Mouse (Mus musculus) stomach, embryonic 16.5 days (tissue): ENCODE measurements around the gene Spsb2. TPM values are rescaled to one million over a fixed set of nuclear protein-coding genes. Genes with fewer than 3 reads are reported as not detected.
"Not testable (repeated sequence)": the region's sequence is repeated elsewhere in the genome, so short reads cannot be mapped to it uniquely, and the experiment has no call there.

Experiments used
- ATAC-seq: fragments of 200-750 bp; cut with Nextera tagmentation; 2 replicates; pipeline ENCODE4 v1.8.0; 2017; ENCODE audit warnings: moderate number of reproducible peaks, moderate TSS enrichment; ENCODE audit not compliant: insufficient read depth, low FRiP score
- H3K27ac ChIP-seq: fragments of 300-500 bp; sonication (generic); 2 replicates; pipeline ENCODE4 v1.5.1; 2014; ENCODE audit warnings: low read length
- H3K27me3 ChIP-seq: fragments of 300-500 bp; sonication (generic); 2 replicates; pipeline ENCODE4 v1.6.1; 2014; ENCODE audit warnings: low read length, control low read depth, mixed read lengths; ENCODE audit not compliant: control insufficient read depth, insufficient read depth
- H3K36me3 ChIP-seq: fragments of 300-500 bp; sonication (generic); 2 replicates; pipeline ENCODE4 v1.6.1; 2014; ENCODE audit warnings: low read length; ENCODE audit not compliant: control insufficient read depth, insufficient read depth
- H3K4me1 ChIP-seq: fragments of 300-500 bp; sonication (generic); 2 replicates; pipeline ENCODE4 v1.6.1; 2014; ENCODE audit warnings: low read length, control low read depth, mixed read lengths; ENCODE audit not compliant: control insufficient read depth, insufficient read depth
- H3K4me2 ChIP-seq: fragments of 300-500 bp; sonication (generic); 2 replicates; pipeline ENCODE4 v1.6.1; 2014; ENCODE audit warnings: low read depth, low read length, mixed read lengths
- H3K4me3 ChIP-seq: fragments of 300-500 bp; sonication (generic); replicated peaks from 2 replicates; pipeline ENCODE4 v1.5.1; 2014; ENCODE audit warnings: mild to moderate bottlenecking, low read length
- H3K9ac ChIP-seq: fragments of 300-500 bp; sonication (generic); 2 replicates; pipeline ENCODE4 v1.6.1; 2014; ENCODE audit warnings: low read length
- H3K9me3 ChIP-seq: fragments of 300-500 bp; sonication (generic); replicated peaks from 2 replicates; pipeline ENCODE4 v1.6.1; 2016; ENCODE audit warnings: low read length, control low read depth; ENCODE audit not compliant: control insufficient read depth
- WGBS: fragments of 180-500 bp; shearing (Covaris S2); extraction: QIAGEN DNeasy Blood & Tissue Kit; methylation state at CpG from one replicate; pipeline ENCODE4 v1.1.7; 2014; 5-methylcytosine and 5-hydroxymethylcytosine counted together
- polyA plus RNA-seq: library from polyadenylated mRNA; unstranded; fragments of >200 nt; fragmentation: Nextera tagmentation; extraction: Ambion mirVana; gene quantifications from 2 replicates; pipeline ENCODE4 v1.2.1, GENCODE M21; 2015

The Spsb2 gene
- polyA plus RNA-seq, 1 experiment from 2014 or later, result 15.1 TPM

GRCm38 (mm10) chr6:124817563-124817962 lies 9.1 kb downstream of the Spsb2 start:
- Histone ChIP-seq H3K9me3 (no peaks in the 10 kb centered on the region), H3K9ac (no peak overlapping the region), H3K36me3 (peaks cover 16% of the 10 kb centered on the region), H3K27me3 (no peaks in the 10 kb centered on the region), H3K4me2 (no peak overlapping the region), H3K27ac (no peak overlapping the region), H3K4me3 (no peak overlapping the region), H3K4me1 (peaks cover 14% of the 10 kb centered on the region)
- WGBS, result 93% methylated on average over 8 of the region's 8 CpGs
- no peak for ATAC-seq

GRCm38 (mm10) chr6:124817971-124818370 lies 9.5 kb downstream of the Spsb2 start:
- Histone ChIP-seq H3K36me3 (peaks cover 16% of the 10 kb centered on the region), H3K27me3 (no peaks in the 10 kb centered on the region)

GRCm38 (mm10) chr6:124820891-124821290 lies 12.4 kb downstream of the Spsb2 start:
- no peak overlapping the region for H3K27ac ChIP-seq
- H3K9me3 ChIP-seq, result no peaks in the 10 kb centered on the region
- H3K27me3 ChIP-seq, result no peaks in the 10 kb centered on the region
- H3K36me3 ChIP-seq, result peaks cover 26% of the 10 kb centered on the region
- no peaks in the 10 kb centered on the region for H3K4me1 ChIP-seq
- no peak for ATAC-seq
- 92% methylated on average over 5 of the region's 5 CpGs for WGBS
- H3K4me3 ChIP-seq, result no peak overlapping the region
- no peak overlapping the region for H3K9ac ChIP-seq
- H3K4me2 ChIP-seq, result no peak overlapping the region

More at GRCm38 (mm10) chr6:124817971-124818370, 9.5 kb downstream of the Spsb2 start:
- Histone ChIP-seq H3K4me1 (peaks cover 9% of the 10 kb centered on the region), H3K9ac (no peak overlapping the region), H3K9me3 (no peaks in the 10 kb centered on the region), H3K4me2 (no peak overlapping the region), H3K4me3 (no peak overlapping the region), H3K27ac (no peak overlapping the region)
- no peak for ATAC-seq
- WGBS, result 87% methylated on average over 8 of the region's 8 CpGs

DNA sequence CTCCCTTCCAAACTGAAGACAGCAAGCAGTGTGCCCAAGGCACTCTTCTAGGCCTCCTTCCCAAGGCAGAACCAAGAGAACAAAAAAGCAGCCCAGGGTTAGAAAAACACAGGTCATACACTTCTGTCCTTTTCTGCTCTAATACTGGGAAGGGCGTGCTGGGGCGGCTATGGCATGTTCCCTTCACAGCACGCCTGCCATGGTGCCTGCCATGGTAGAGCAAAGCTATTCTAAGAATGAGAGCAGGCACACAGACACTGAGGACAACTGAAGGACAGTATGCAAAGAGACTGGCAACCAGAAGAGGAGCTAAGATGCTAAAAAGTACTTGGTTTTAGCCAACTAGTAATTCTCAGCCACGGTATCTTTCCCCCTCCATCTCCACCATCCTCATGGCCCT lies 13.6 kb downstream of the Spsb2 start:
- no peak overlapping the region for H3K4me2 ChIP-seq
- H3K27ac ChIP-seq, result no peak overlapping the region
- no peaks in the 10 kb centered on the region for H3K27me3 ChIP-seq
- no peaks in the 10 kb centered on the region for H3K4me1 ChIP-seq
- no peak overlapping the region for H3K4me3 ChIP-seq
- H3K9me3 ChIP-seq, result no peaks in the 10 kb centered on the region
- H3K36me3 ChIP-seq, result peaks cover 30% of the 10 kb centered on the region
- ATAC-seq, result no peak
- H3K9ac ChIP-seq, result no peak overlapping the region
- 96% methylated on average over 4 of the region's 4 CpGs for WGBS

DNA sequence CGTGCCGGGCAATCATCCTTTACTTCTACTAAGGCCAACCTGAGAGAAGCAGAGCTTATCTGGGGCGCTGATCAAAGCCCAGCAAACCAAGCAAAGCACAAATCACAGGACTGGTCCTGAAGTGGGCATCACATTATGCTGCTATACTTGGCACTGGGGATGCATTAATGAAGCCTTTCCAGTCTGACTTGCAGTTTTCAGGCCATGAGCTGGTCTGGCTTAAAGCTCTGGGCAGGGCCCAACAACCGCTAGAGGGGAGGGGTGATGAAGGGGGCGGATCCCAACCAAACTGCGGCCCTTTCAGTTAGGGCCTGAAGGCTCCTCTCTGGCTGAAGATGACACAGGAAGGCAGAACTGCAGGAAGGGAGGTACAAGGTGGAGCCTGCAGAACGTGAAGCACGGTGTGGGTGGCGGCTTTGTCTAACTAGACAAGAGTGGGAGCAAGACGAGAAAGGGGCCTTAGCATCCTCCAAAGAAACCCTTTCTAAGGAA lies 19.7 kb downstream of the Spsb2 start:
- Histone ChIP-seq H3K4me2 (peak overlapping the region; percentile 88), H3K9ac (peak overlapping the region; percentile 70), H3K4me1 (peaks cover 16% of the 10 kb centered on the region), H3K27me3 (no peaks in the 10 kb centered on the region), H3K4me3 (peak overlapping the region; percentile 68), H3K36me3 (peaks cover 15% of the 10 kb centered on the region), H3K27ac (peak overlapping the region; percentile 65), H3K9me3 (no peaks in the 10 kb centered on the region)
- 23% methylated on average over 10 of the region's 10 CpGs for WGBS
- no peak for ATAC-seq

DNA sequence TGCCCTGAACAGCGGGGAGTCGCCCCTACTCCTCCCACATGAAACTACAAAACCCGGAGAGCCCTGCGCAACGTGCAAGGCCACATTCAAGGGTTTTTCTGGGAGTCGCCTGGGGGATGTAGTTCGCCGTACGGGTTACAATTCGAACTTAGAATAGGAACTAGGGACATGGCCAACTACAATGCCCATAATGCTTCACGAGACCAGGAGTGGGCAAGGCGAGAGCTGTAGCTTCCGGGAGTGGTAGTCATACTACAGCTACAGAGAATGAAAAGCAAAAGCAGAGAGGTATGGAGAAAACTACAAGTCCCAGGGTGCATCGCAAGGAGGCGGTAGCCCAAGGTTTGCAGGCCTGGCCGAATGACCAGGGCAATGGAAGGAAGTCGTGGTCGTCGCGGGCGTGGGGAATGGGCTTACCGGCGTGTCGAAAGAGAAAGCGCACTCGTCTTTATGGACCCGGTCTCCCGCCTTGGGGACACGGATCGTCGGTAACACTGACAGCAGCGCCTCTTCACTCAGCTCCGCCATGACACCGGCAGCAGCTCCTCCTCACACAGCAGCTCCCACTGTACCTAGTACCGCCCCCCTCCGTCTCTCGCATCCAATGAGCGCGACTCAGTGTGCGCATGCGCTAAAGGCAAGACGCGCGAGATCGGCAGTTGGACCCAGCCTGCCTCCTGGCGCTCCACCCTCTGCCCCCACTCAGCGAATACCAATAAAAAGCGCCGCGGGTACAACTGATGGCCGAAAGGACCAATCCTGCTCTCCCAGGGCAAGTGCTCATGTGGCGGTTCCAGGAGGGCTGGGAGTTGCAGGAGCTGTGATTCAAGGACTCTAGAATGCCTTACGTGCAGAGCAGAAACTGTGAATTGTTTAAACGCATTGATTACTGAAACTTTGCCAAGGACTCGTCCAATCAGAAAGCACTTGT lies 20.7 kb downstream of the Spsb2 start, which contains the start of the genes Usp5 and Cdca3:
TSS of gene Usp5 (minus strand) at position 617 of the 931 bp plus-strand sequence.
TSS of gene Cdca3 (plus strand) at position 680 of the 931 bp plus-strand sequence.
- H3K4me3 ChIP-seq, result peak within 1 kb of the TSS; percentile 68
- under 1% methylated on average over 55 of the region's 55 CpGs for WGBS
- peak within 1 kb of the TSS; percentile 98 for H3K27ac ChIP-seq
- H3K36me3 ChIP-seq, result peaks cover 13% of the 10 kb centered on the region
- peak within 1 kb of the TSS; percentile 88 for H3K4me2 ChIP-seq
- peak; percentile 94 for ATAC-seq
- peaks cover 16% of the 10 kb centered on the region for H3K4me1 ChIP-seq
- H3K9ac ChIP-seq, result peak within 1 kb of the TSS; percentile 82
- no peaks in the 10 kb centered on the region for H3K9me3 ChIP-seq
- H3K27me3 ChIP-seq, result no peaks in the 10 kb centered on the region

- Histone ChIP-seq H3K4me2 (peak overlapping the region; percentile 69), H3K4me1 (peaks cover 16% of the 10 kb centered on the region), H3K9me3 (no peaks in the 10 kb centered on the region), H3K9ac (peak overlapping the region; percentile 82), H3K27ac (peak overlapping the region; percentile 98), H3K27me3 (no peaks in the 10 kb centered on the region), H3K4me3 (peak overlapping the region; percentile 68), H3K36me3 (peaks cover 11% of the 10 kb centered on the region; the same call in 1 of the 2 replicates)
- under 1% methylated on average over 38 of the region's 38 CpGs for WGBS
- peak; percentile 85 for ATAC-seq
Measured at GRCm38 (mm10) chr6:124829799-124830700, 21.6 kb downstream of the Spsb2 start.

DNA sequence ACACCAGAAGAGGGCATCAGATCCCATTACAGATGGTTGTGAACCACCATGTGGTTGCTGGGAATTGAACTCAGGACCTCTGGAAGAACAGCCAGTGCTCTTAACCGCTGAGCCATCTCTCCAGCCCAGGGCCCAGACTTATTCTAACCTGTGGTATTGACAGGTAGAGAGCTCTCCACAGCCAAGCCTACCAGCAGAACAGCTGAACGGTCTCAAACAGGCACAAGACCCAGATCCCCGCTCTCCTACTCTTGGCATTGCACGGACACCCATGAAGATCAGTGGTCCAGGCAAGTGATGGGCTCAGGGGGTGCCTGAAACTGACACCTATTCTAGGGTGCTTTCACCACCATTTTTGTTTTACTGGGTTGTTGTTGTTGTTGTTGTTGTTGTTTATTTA lies 22.7 kb downstream of the Spsb2 start:
- not testable (repeated sequence) for H3K36me3 ChIP-seq, H3K9ac ChIP-seq, H3K27me3 ChIP-seq, ATAC-seq, H3K27ac ChIP-seq, H3K9me3 ChIP-seq
- peak overlapping the region; percentile 69; the same call in 1 of the 2 replicates for H3K4me2 ChIP-seq
- 95% methylated on average over 4 of the region's 4 CpGs for WGBS
- peak overlapping the region; percentile 68; the same call in 1 of the 2 replicates for H3K4me3 ChIP-seq
- H3K4me1 ChIP-seq, result peaks cover 19% of the 10 kb centered on the region
